Mouse (Mus musculus) cerebral cortex, adult 2 months (tissue): ENCODE measurements around the gene Olfr67.

Experiments
- WGBS: fragments of 180-500 bp; shearing (Covaris S2); methylation state at CpG from one replicate; pipeline ENCODE4 v1.1.7; 2018; 5-methylcytosine and 5-hydroxymethylcytosine counted together

The Olfr67 gene

DNA sequence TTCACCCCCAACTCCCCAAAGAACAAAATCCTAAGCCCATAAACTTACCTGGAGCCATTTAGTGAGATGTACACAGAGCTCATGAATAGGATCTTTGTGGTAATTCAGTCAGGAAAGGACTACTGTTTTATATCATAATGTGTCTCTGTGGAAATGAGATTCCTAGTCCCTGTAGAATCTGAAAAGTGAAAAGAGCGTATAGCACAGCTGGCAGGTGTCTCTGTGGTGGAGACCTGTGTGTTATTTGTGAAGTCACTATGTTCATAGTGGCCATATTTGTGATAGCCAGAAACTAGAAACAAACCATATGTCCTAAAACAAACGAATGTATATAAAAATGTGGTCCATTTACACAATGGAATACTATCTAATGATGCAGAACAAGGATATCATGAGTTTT lies 20.1 kb downstream of the Olfr67 start, which contains the start of gene Olfr69:
Olfr69 (minus strand) TSS at position 101 of the 400 bp plus-strand sequence.
- 76% methylated on average over 2 of the region's 2 CpGs for WGBS

- 92% methylated on average over 6 of the region's 6 CpGs for WGBS
These were observed 23.9 kb downstream of the Olfr67 start for GRCm38 (mm10) chr7:103767687-103768086.

- WGBS = 86% methylated on average over 6 of the region's 6 CpGs
These were observed 29.4 kb downstream of the Olfr67 start for GRCm38 (mm10) chr7:103762212-103762611.

DNA sequence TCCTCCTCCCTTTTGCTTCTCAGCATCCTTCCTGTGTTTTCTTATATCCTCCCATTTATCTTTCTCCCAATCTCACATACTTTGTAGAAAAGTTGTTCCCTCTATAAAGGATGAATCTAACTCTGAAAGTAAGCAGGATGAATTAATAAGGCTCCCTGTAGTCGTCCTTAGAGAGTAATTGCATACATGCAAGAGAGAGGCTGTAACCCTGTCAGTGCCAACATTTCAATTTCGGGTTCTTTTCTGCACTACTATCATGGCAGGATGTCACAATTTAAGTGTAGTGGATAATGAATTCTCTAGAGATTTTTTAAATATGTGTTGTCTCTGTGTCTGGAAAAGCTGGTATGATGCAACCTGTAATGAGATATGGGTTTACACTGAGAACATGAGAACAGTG lies 34.4 kb downstream of the Olfr67 start, which contains the start of gene Olfr630:
Olfr630 (minus strand) TSS at position 101 of the 400 bp plus-strand sequence.
- 48% methylated on average over 2 of the region's 2 CpGs for WGBS

- WGBS = 68% methylated on average over 2 of the region's 2 CpGs
These were observed 46.8 kb downstream of the Olfr67 start, which contains the start of gene Olfr629 for GRCm38 (mm10) chr7:103744843-103745242. Olfr629 (minus strand) TSS chr7:103744943.
